Comparison of ENCODE assay signal across 9 mouse cellular contexts in the genomic region with DNA sequence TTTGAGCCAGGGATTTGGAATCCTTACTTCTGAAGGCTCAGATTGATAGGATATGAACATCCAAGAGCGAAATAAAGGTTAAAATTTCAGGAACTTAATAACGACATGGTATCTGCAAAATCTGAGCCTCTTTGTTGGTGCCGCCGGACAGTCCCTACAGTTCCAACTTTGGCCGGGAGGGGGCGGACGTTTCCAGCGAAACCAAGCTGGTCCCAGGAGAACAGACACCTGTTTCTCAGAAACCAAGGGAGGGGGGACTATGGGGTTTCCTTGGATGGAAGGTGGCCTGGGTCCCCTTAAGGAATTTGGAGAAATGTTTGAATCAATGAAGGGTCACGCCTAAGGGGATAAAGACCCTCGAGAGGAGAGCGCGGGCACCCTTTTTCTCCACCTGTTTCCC. TPM values are rescaled to one million over a fixed set of nuclear protein-coding genes. Genes with fewer than 3 reads are reported as not detected.
DNase-seq lines count a peak whose midpoint lies in the region; ATAC-seq lines count a peak whose summit lies in the region.
"Had no signal": no experiment of that assay in that cellular context is flagged by ENCODE, and none has a peak within 500 bp of the region (broad histone marks: within the 10 kb centered on the region; RNA-seq: fewer than 3 reads in every experiment).

No protein-coding gene starts in this region.

- DNase-seq in neural tube, embryonic 10.5 days (ENCODE audit: extremely low spot score, low spot score), result peak; percentile 88
- DNase-seq in c-Kit-positive CD71-positive TER-119-positive erythroid progenitor cells, embryonic 14.5 days (ENCODE audit: low spot score), result peak; percentile 56
- peak; percentile 64 for DNase-seq in forelimb bud, embryonic 11.5 days (ENCODE audit: low read depth, low spot score)
- DNase-seq in kidney, postnatal 25 days, result peak; percentile 74 to 85
- peak; percentile 67 to 75 for DNase-seq in lung, adult 18-20 months
- peak; percentile 63 for DNase-seq in right cerebral cortex, postnatal 25 days
- peak; percentile 76 to 78 for DNase-seq in urinary bladder, postnatal 36 days (ENCODE audit: low spot score in 2 of 2)

- H3K36me3 ChIP-seq in neural tube, embryonic 15.5 days, result no peaks in the 10 kb centered on the region
- H3K36me3 ChIP-seq: neural tube, embryonic 13.5 days had no signal

- WGBS in neural tube, embryonic 15.5 days, result 8% methylated on average over 12 of the region's 12 CpGs

- H3K9ac ChIP-seq in neural tube, embryonic 15.5 days (replicated peaks), result no peak overlapping the region
- H3K9ac ChIP-seq: neural tube, embryonic 13.5 days had no signal

- no peaks in the 10 kb centered on the region for H3K9me3 ChIP-seq in neural tube, embryonic 15.5 days (replicated peaks)
- H3K9me3 ChIP-seq: neural tube, embryonic 13.5 days had no signal

- no peak overlapping the region for H3K4me3 ChIP-seq in neural tube, embryonic 15.5 days (replicated peaks)
- H3K4me3 ChIP-seq: neural tube, embryonic 13.5 days had no signal

- peaks cover 8% of the 10 kb centered on the region for H3K4me1 ChIP-seq in neural tube, embryonic 15.5 days

- H3K27me3 ChIP-seq in neural tube, embryonic 15.5 days (replicated peaks), result 0 out of 2 replicates have a peak, but pooled peaks cover 7% of the 10 kb centered on the region

- no peak overlapping the region for H3K27ac ChIP-seq in neural tube, embryonic 15.5 days (replicated peaks)
- H3K27ac ChIP-seq: neural tube, embryonic 13.5 days had no signal

- ATAC-seq in neural tube, embryonic 15.5 days (ENCODE audit: low FRiP score), result no peak

- no peak overlapping the region; the same call in 1 of the 2 replicates for H3K4me2 ChIP-seq in neural tube, embryonic 15.5 days
- H3K4me2 ChIP-seq: neural tube, embryonic 13.5 days had no signal

RNA-seq across cellular contexts. Expression of a gene that starts 5.3 kb away (rescaled TPM):
- 16.0 and 18.7 TPM in 2 replicates for polyA plus RNA-seq in neural tube, embryonic 15.5 days (2015; fragmentation: Nextera tagmentation; extraction: Ambion mirVana)

RNA-seq across cellular contexts. Expression of a gene that starts 9.2 kb away (rescaled TPM):
- 5.3 and 33.8 TPM in 2 replicates for polyA plus RNA-seq in neural tube, embryonic 15.5 days (2015; fragmentation: Nextera tagmentation; extraction: Ambion mirVana)

RNA-seq across cellular contexts. Expression of a gene that starts 53.7 kb away (rescaled TPM):
- polyA plus RNA-seq in neural tube, embryonic 15.5 days (2015; fragmentation: Nextera tagmentation; extraction: Ambion mirVana), result 89.3 and 96.0 TPM in 2 replicates

RNA-seq across cellular contexts. Expression of a gene that starts 53.9 kb away (rescaled TPM):
- polyA plus RNA-seq in neural tube, embryonic 15.5 days (2015; fragmentation: Nextera tagmentation; extraction: Ambion mirVana), result 48.4 and 50.0 TPM in 2 replicates
